Mouse (Mus musculus): Measurements from ENCODE around the gene Zfp873.
"Not testable (repeated sequence)": the region's sequence is repeated elsewhere in the genome, so short reads cannot be mapped to it uniquely, and the experiment has no call there.

GRCm38 (mm10) chr10:82083622-82083971 is 35.7 kb downstream of the Zfp873 start:
- not testable (repeated sequence) for TF ChIP-seq POLR2A (IDR thresholded peaks at IDR 0.05; ENCODE audit: borderline replicate concordance, extremely low read depth, insufficient read depth, insufficient read length, poor library complexity, severe bottlenecking); CTCF (IDR thresholded peaks at IDR 0.05; ENCODE audit: borderline replicate concordance, extremely low read depth, insufficient read depth, insufficient read length)
